Mouse (Mus musculus): ENCODE data around the gene 4930556J24Rik.

GRCm38 (mm10) chr11:3963155-3963554, 13.4 kb downstream of the 4930556J24Rik start:
- TF ChIP-seq GATA2 (IDR thresholded peaks at IDR 0.05; ENCODE audit: borderline replicate concordance, low read depth, low read length) = no peak
- no peak for TF ChIP-seq CTCF (IDR thresholded peaks at IDR 0.05; ENCODE audit: low read depth, low read length)
- TF ChIP-seq TAL1 (conservative IDR thresholded peaks at IDR 0.05; ENCODE audit: low read depth, low read length) = no peak

Data from G1E (cell line).